Mouse (Mus musculus): ENCODE results near the gene Alpk1. TPM values are rescaled to one million over a fixed set of nuclear protein-coding genes. Genes with fewer than 3 reads are reported as not detected.

Alpk1 gene
- polyA plus RNA-seq (2014; fragmentation: Illumina TruSeq; extraction: RNeasy Lipid Tissue Mini Kit (QIAGEN cat#74804); ENCODE audit: low read depth, low replicate concordance): 2.2 TPM

GRCm38 (mm10) chr3:127780021-127780644 is at the start of gene Alpk1:
Gene Alpk1 (minus strand): TSS chr3:127780527.

GRCm38 (mm10) chr3:127789500-127790191 is 9.3 kb upstream of the Alpk1 start, which contains the start of gene Tifa:
Gene Tifa (plus strand): TSS chr3:127789805.

DNA sequence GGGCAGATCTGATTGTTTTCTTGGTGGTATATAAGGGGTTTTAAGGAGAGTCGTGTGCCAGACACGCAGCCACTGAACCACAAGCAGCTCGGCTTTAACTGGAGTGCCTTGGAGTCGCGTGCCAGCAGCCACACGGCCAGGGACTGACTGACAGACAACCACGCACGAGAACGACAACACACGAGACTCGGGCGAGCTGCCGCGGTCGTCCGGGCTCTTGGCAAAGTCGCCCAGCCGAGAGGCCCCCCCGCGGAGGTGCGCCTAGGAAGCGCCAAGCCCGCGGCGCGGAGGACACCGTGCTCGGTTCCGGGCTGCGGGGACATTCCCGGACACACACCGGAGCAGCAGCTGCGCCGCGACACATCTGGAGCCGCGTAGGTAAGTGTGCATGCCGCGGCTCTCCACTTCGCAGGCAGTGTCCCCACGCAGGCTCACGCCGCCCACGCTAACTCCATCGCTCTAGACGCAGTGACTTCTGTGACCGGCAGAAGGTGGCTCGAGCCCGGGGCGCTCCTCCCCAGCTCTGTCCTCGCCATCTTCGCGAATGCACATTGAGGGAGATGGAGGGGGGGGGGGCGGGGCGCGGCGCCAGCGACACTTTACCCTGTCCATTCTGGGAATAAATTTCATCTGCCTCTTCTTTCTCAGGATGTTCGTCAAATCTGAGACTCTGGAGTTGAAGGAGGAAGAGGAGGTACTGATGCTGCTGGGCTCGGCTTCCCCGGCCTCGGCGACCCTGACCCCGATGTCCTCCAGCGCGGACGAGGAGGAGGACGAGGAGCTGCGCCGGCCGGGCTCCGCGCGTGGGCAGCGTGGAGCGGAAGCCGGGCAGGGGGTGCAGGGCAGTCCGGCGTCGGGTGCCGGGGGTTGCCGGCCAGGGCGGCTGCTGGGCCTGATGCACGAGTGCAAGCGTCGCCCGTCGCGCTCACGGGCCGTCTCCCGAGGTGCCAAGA is 147.0 kb downstream of the Alpk1 start, which contains the start of gene Neurog2:
TSS of gene Neurog2 (plus strand) at position 56 of the 953 bp plus-strand sequence.

Other genes starting within 250 kb of the Alpk1 start
- 33.7 TPM for gene Larp7, start 227.2 kb downstream of the Alpk1 start, polyA plus RNA-seq (2014; fragmentation: Illumina TruSeq; extraction: RNeasy Lipid Tissue Mini Kit (QIAGEN cat#74804); ENCODE audit: low read depth, low replicate concordance)
- 1.1 TPM for gene Zgrf1, start 227.0 kb downstream of the Alpk1 start, polyA plus RNA-seq (2014; fragmentation: Illumina TruSeq; extraction: RNeasy Lipid Tissue Mini Kit (QIAGEN cat#74804); ENCODE audit: low read depth, low replicate concordance)
- gene Neurog2, start 147.4 kb downstream of the Alpk1 start, polyA plus RNA-seq (2014; fragmentation: Illumina TruSeq; extraction: RNeasy Lipid Tissue Mini Kit (QIAGEN cat#74804); ENCODE audit: low read depth, low replicate concordance): not detected
- 16.6 TPM for gene Tifa, start 9.3 kb upstream of the Alpk1 start, polyA plus RNA-seq (2014; fragmentation: Illumina TruSeq; extraction: RNeasy Lipid Tissue Mini Kit (QIAGEN cat#74804); ENCODE audit: low read depth, low replicate concordance)
- gene Ap1ar, start 57.0 kb upstream of the Alpk1 start, polyA plus RNA-seq (2014; fragmentation: Illumina TruSeq; extraction: RNeasy Lipid Tissue Mini Kit (QIAGEN cat#74804); ENCODE audit: low read depth, low replicate concordance): 50.1 TPM
- gene Fam241a, start 115.8 kb upstream of the Alpk1 start, polyA plus RNA-seq (2014; fragmentation: Illumina TruSeq; extraction: RNeasy Lipid Tissue Mini Kit (QIAGEN cat#74804); ENCODE audit: low read depth, low replicate concordance): 30.2 TPM

All from kidney, adult 10 weeks (tissue).